Mouse (Mus musculus) midbrain, embryonic 15.5 days (tissue): ENCODE data around the gene Ccno. TPM values are rescaled to one million over a fixed set of nuclear protein-coding genes. Genes with fewer than 3 reads are reported as not detected.

Experiments used
- microRNA counts: library from miRNA; unstranded; fragments of <30 nt; microRNA quantifications from one replicate; lab custom pipeline; 2016
- microRNA-seq: library from miRNA; unstranded; fragments of <30 nt; microRNA quantifications from one replicate; pipeline ENCODE4, GENCODE M21; 2016
- polyA plus RNA-seq: library from polyadenylated mRNA; unstranded; fragments of >200 nt; fragmentation: Nextera tagmentation; extraction: Ambion mirVana; gene quantifications from 2 replicates; pipeline ENCODE4 v1.2.1, GENCODE M21; 2015

Ccno gene
- polyA plus RNA-seq, 1 experiment from 2014 or later: 2.3 TPM

MicroRNA genes within 50 kb of the gene (microRNA counts, 519-probe panel; counts per million panel counts)
- microRNA mmu-miR-449a (lab: Ali Mortazavi, UCI): 2,935 counts per million, percentile 65 among the panel's probes with 10 or more counts
- not detected for microRNA mmu-miR-449b (lab: Ali Mortazavi, UCI)
- not detected for microRNA mmu-miR-449c (lab: Ali Mortazavi, UCI)

Small RNA genes lying within 50 kb of the gene (microRNA-seq; reads per million reads assigned to microRNA genes)
- gene Mir449a (2,248 reads per million, percentile 84 among the genes with 10 or more reads in this experiment), gene Mir449b (1.3 reads per million), gene Mir449c (1.7 reads per million)

Other genes with a start within 250 kb of the Ccno start
- 59.9 and 62.3 TPM in 2 replicates for gene Plpp1, start 187.0 kb upstream of the Ccno start, polyA plus RNA-seq
- gene Mtrex, start 60.4 kb upstream of the Ccno start, polyA plus RNA-seq: 58.6 and 62.2 TPM in 2 replicates
- gene Dhx29, start 60.3 kb upstream of the Ccno start, polyA plus RNA-seq: 35.0 and 35.8 TPM in 2 replicates
- gene Mcidas, start 6.0 kb downstream of the Ccno start, polyA plus RNA-seq: 0.75 and 0.83 TPM in 2 replicates
- 0.45 and 0.57 TPM in 2 replicates for gene Cdc20b, start 47.3 kb downstream of the Ccno start, polyA plus RNA-seq
- gene Gpx8, start 58.6 kb downstream of the Ccno start, polyA plus RNA-seq: 42.0 and 52.5 TPM in 2 replicates
- gene Gzma, start 113.2 kb downstream of the Ccno start, polyA plus RNA-seq: not detected in 2 replicates
- gene Esm1, start 221.9 kb downstream of the Ccno start, polyA plus RNA-seq: 1.9 and 2.3 TPM in 2 replicates
- not detected in 2 replicates for gene Gzmk, start 238.1 kb downstream of the Ccno start, polyA plus RNA-seq